Mouse (Mus musculus): ENCODE measurements around the gene Cdc26. TPM values are rescaled to one million over a fixed set of nuclear protein-coding genes. Genes with fewer than 3 reads are reported as not detected.
A peak's percentile ranks its signal among the peaks of the same experiment; 100 is the strongest.

The Cdc26 gene
- total RNA-seq (2015) (166 and 206 TPM in 2 replicates), total RNA-seq (2017) (134 and 150 TPM in 2 replicates)

- ATAC-seq (replicated peaks; ENCODE audit: poor library complexity): peak; percentile 93
Measured at GRCm38 (mm10) chr4:62408601-62409282, at the start of gene Cdc26, which contains the start of gene Prpf4. TSS of gene Cdc26 (minus strand) at chr4:62408642. TSS of gene Prpf4 (plus strand) at chr4:62408797.

DNA sequence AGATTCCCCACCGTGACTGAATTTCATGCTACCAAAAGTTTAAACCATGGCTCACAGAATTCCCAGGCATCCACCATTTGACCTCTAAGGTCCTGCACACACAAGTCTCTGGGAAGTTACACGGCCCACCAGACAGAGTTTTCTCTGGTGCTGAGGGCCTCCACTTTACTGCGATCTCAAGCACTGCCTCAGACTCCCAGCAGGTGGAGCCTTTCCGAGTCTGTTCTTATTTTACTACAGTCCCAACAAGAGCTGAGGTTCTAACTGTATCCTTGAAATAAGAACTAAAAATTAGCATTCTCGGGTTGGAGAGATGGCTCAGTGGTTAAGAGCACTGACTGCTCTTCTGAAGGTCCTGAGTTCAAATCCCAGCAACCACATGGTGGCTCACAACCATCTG is 46.6 kb upstream of the Cdc26 start:
- ATAC-seq (replicated peaks; ENCODE audit: poor library complexity): peak; percentile 91

DNA sequence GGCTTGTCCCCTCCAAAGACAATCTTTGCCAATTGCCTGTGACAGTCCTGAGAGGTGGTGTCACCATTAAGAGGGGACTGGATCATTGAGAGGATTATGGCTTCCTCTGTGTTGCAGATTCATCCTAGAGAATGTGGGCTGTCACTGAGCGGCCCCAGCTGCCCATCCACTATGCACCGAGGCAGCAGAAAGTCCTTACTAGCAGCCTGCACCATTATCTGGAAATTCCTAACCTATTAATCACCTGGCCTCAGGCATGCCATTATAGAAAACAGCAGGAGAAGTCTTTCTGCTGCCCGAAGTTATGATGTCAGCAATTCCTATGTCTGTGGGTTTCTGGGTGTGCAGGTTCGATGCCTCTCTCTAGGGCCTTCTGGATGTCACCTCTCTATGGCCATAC is 32.5 kb upstream of the Cdc26 start:
- no peak for ATAC-seq (replicated peaks; ENCODE audit: poor library complexity)

- no peak for ATAC-seq (replicated peaks; ENCODE audit: poor library complexity)
Measured at GRCm38 (mm10) chr4:62440544-62440943, 32.1 kb upstream of the Cdc26 start.

- peak; percentile 52 for ATAC-seq (replicated peaks; ENCODE audit: poor library complexity)
Measured at GRCm38 (mm10) chr4:62439793-62440192, 31.4 kb upstream of the Cdc26 start.

DNA sequence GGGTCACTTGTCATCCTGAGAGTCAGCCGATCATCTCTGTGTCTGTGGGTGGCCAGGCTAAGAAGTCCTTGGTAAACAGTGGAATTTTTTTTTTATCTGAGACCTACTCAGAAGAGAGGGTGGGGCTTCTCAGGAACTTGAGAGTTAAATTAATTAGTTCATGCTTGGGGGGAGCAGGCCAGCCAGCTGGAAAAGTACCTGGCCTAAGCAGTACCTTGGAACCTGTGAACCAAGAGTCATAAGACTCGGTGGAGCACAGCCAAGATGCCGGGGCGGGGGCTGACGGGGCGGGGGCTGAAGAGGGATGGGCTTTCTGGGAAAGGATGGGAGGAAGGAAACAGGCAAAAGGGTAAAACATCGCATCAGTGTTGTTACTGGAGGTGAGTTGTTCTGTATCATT is 29.4 kb upstream of the Cdc26 start:
- ATAC-seq (replicated peaks; ENCODE audit: poor library complexity): no peak

GRCm38 (mm10) chr4:62437256-62437778 is 28.9 kb upstream of the Cdc26 start:
- ATAC-seq (replicated peaks; ENCODE audit: poor library complexity): no peak

DNA sequence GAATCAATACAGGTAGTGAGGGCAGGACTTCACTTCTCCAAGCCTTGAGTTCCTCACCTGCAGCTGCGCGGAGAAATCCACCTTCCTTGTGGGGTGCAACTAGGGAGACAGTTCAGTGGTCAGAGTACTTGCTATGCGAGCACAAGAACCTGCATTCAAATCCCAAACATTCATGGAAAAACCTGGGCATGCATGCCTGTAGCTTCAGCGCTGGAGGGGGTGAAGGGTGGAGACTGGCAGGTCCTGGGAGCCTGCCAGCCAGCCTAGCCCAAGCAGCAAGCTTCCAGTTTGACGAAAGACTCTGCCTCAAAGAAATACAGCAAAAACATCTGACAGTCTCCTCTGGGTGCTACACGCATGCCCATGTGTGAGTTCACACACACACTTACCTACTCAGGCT is 26.6 kb upstream of the Cdc26 start, which contains the start of gene Rnf183:
Rnf183 (minus strand) TSS at position 172 of the 400 bp plus-strand sequence.
- ATAC-seq (replicated peaks; ENCODE audit: poor library complexity): no peak

GRCm38 (mm10) chr4:62433939-62434870 is 25.8 kb upstream of the Cdc26 start:
- no peak for ATAC-seq (replicated peaks; ENCODE audit: poor library complexity)

DNA sequence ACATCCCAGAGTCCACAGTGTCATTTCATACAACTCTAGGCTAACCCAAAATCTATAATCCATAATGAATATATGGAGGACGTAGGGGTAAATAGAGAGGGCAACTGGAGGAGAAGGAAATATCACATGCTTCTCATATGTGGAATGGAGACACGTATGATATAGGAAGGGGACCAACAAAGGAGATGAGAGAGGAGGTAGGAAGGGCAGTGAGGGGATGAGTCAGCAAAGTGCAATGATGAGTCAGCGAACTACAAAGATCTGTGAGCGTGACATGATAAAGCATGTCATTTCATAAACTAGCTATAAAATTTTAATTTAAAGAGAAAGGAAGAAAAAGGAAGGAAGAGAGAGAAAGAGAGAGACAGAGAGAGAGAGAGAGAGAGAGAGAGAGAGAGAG is 23.1 kb upstream of the Cdc26 start:
- ATAC-seq (replicated peaks; ENCODE audit: poor library complexity): peak; percentile 63; the same call in 1 of the 2 replicates

- no peak for ATAC-seq (replicated peaks; ENCODE audit: poor library complexity)
Measured at GRCm38 (mm10) chr4:62430678-62431077, 22.2 kb upstream of the Cdc26 start.

- ATAC-seq (replicated peaks; ENCODE audit: poor library complexity): no peak
Measured at GRCm38 (mm10) chr4:62429616-62430015, 21.2 kb upstream of the Cdc26 start.

GRCm38 (mm10) chr4:62427978-62428758 is 19.7 kb upstream of the Cdc26 start:
- peak; percentile 16; the same call in 1 of the 2 replicates for ATAC-seq (replicated peaks; ENCODE audit: poor library complexity)

DNA sequence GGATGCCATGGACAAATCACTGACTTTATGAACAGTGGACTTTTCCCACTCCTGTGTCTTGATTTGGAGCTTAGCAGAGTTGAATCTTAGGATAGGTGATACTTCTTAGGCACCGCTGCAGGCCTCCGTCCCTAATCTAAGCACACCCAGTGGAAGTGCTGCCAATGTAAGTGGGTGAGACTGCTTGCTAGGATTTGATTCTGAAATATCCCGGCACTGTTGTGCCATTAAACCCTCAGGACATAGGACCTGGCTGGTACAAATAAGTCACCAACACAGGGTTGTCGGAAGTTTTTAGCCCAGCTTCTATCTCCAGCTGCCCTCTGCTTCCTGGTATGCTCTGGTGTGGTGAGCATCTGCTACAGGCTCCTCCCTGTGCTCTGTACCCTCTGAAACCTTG is 17.4 kb upstream of the Cdc26 start:
- ATAC-seq (replicated peaks; ENCODE audit: poor library complexity): no peak

- no peak for ATAC-seq (replicated peaks; ENCODE audit: poor library complexity)
Measured at GRCm38 (mm10) chr4:62419091-62419490, 10.6 kb upstream of the Cdc26 start.

DNA sequence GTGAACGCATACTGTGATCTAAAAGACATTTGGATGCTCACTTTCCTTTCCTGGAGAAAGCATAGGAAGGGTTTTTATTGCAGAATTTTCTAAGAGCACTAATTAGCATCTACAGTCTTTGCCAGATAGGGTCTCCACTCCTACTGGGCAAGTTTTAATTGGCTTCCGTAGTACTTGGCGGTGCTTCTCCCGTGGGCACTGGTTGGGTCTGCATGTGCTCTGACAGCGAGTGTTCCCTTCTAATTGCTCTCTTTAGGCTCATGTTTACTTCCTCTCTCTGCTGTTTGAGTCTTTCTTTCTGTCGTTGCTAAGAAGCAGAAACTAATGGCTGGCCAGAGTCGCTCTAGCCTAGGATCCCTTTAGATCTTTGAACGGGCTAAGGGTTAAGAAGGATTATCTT is 10.0 kb upstream of the Cdc26 start:
- ATAC-seq (replicated peaks; ENCODE audit: poor library complexity): no peak

- no peak for ATAC-seq (replicated peaks; ENCODE audit: poor library complexity)
Measured at GRCm38 (mm10) chr4:62411606-62412005, 3.2 kb upstream of the Cdc26 start.

DNA sequence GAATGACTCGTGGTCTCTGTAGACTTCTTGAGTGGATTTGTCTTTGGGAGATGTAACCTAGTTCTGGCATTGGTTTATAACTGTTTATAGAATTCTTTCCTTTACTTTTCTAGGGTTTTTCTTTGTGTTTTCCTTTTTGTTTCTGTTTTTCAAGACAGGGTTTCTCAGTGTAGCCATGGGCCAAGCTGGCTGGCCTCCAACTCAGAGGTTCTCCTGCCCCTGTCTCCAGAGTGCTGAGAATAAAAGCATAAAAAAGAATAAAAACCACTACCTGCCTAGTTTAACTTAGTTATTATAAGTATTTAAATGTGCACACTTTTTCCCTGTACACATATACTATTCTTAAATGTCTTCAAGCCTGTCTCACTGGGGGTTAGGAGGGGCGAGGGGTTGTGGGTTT is 1.9 kb upstream of the Cdc26 start:
- ATAC-seq (replicated peaks; ENCODE audit: poor library complexity): no peak

DNA sequence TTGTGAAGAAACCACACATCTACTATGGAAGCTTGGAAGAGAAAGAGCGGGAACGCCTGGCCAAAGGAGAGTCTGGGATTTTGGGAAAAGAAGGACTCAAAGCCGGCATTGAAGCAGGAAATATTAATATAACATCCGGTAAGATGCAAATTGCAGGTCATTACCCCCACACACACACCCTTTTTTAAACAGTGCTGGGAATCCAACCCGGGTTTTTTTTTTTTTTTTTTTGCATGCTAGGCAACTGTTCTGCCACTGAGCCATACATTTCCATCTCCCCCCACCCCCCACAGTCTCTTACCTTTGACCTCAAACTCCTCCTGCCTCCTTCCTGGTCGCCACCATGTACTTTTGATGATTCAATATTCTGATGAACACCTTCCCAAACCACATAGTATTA is 1.2 kb upstream of the Cdc26 start:
- ATAC-seq (replicated peaks; ENCODE audit: poor library complexity): no peak

GRCm38 (mm10) chr4:62407730-62408582 is 486 bp downstream of the Cdc26 start:
- peak; percentile 53 for ATAC-seq (replicated peaks; ENCODE audit: poor library complexity)
